Mouse (Mus musculus) lung, embryonic 16.5 days (tissue): ENCODE data around the gene Tbc1d22a. TPM values are rescaled to one million over a fixed set of nuclear protein-coding genes. Genes with fewer than 3 reads are reported as not detected.
"Not testable (repeated sequence)": the region's sequence is repeated elsewhere in the genome, so short reads cannot be mapped to it uniquely, and the experiment has no call there.

Experiments
- ATAC-seq: fragments of 200-750 bp; cut with Nextera tagmentation; 2 replicates; pipeline ENCODE4 v1.8.0; 2017; ENCODE audit warnings: low read depth, mild to moderate bottlenecking, moderate library complexity
- H3K27ac ChIP-seq: fragments of 300-500 bp; sonication (generic); 2 replicates; pipeline ENCODE4 v1.5.1; 2014; ENCODE audit warnings: mild to moderate bottlenecking, control low read depth, low read length
- H3K27me3 ChIP-seq: fragments of 300-500 bp; sonication (generic); 2 replicates; pipeline ENCODE4 v1.6.1; 2014; ENCODE audit warnings: low read depth, low read length, mixed read lengths; ENCODE audit not compliant: control insufficient read depth, insufficient read depth
- H3K36me3 ChIP-seq: fragments of 300-500 bp; sonication (generic); 2 replicates; pipeline ENCODE4 v1.6.1; 2014; ENCODE audit warnings: low read length; ENCODE audit not compliant: control insufficient read depth, insufficient read depth
- H3K4me1 ChIP-seq: fragments of 300-500 bp; sonication (generic); replicated peaks from 2 replicates; pipeline ENCODE4 v1.6.1; 2014; ENCODE audit warnings: low read length, mixed read lengths; ENCODE audit not compliant: control insufficient read depth, insufficient read depth
- H3K4me2 ChIP-seq: fragments of 300-500 bp; sonication (generic); 2 replicates; pipeline ENCODE4 v1.6.1; 2014; ENCODE audit warnings: low read depth, low read length, control low read depth
- H3K4me3 ChIP-seq: fragments of 300-500 bp; sonication (generic); 2 replicates; pipeline ENCODE4 v1.5.1; 2014; ENCODE audit warnings: mild to moderate bottlenecking, low read length, control low read depth
- H3K9ac ChIP-seq: fragments of 300-500 bp; sonication (generic); 2 replicates; pipeline ENCODE4 v1.6.1; 2014; ENCODE audit warnings: low read length, control low read depth
- H3K9me3 ChIP-seq: fragments of 300-500 bp; sonication (generic); 2 replicates; pipeline ENCODE4 v1.6.1; 2016; ENCODE audit warnings: low read length; ENCODE audit not compliant: control insufficient read depth
- WGBS: fragments of 180-500 bp; shearing (Covaris S2); extraction: QIAGEN DNeasy Blood & Tissue Kit; methylation state at CpG from one replicate; pipeline ENCODE4 v1.1.7; 2014; 5-methylcytosine and 5-hydroxymethylcytosine counted together
- polyA plus RNA-seq: library from polyadenylated mRNA; unstranded; fragments of >200 nt; fragmentation: Nextera tagmentation; extraction: Ambion mirVana; gene quantifications from 2 replicates; pipeline ENCODE4 v1.2.1, GENCODE M21; 2015

Tbc1d22a gene
- polyA plus RNA-seq, 1 experiment from 2014 or later, result 13.6 TPM

- ATAC-seq, result no peak
- no peaks in the 10 kb centered on the region; the same call in 1 of the 2 replicates for H3K36me3 ChIP-seq
- H3K4me1 ChIP-seq, result peaks cover 56% of the 10 kb centered on the region
- no peaks in the 10 kb centered on the region for H3K27me3 ChIP-seq
- H3K9ac ChIP-seq, result no peak overlapping the region
- no peak overlapping the region for H3K4me2 ChIP-seq
- no peak overlapping the region for H3K27ac ChIP-seq
- WGBS, result 86% methylated on average over 6 of the region's 6 CpGs
- H3K9me3 ChIP-seq, result no peaks in the 10 kb centered on the region
- H3K4me3 ChIP-seq, result no peak overlapping the region
Measured at GRCm38 (mm10) chr15:86178594-86178993, 35.7 kb upstream of the Tbc1d22a start.

- WGBS, result 70% methylated on average over 4 of the region's 4 CpGs
Measured at GRCm38 (mm10) chr15:86180427-86180826, 33.8 kb upstream of the Tbc1d22a start.

GRCm38 (mm10) chr15:86181321-86181720, 32.9 kb upstream of the Tbc1d22a start:
- not testable (repeated sequence) for H3K9ac ChIP-seq, H3K27ac ChIP-seq, ATAC-seq, H3K27me3 ChIP-seq, H3K9me3 ChIP-seq, H3K4me2 ChIP-seq, H3K36me3 ChIP-seq, H3K4me3 ChIP-seq
- peaks cover 48% of the 10 kb centered on the region for H3K4me1 ChIP-seq
- 92% methylated on average over 3 of the region's 3 CpGs for WGBS

More at GRCm38 (mm10) chr15:86180427-86180826, 33.8 kb upstream of the Tbc1d22a start:
- no peaks in the 10 kb centered on the region for H3K9me3 ChIP-seq
- no peaks in the 10 kb centered on the region; the same call in 1 of the 2 replicates for H3K36me3 ChIP-seq
- H3K9ac ChIP-seq, result no peak overlapping the region
- no peaks in the 10 kb centered on the region for H3K27me3 ChIP-seq
- no peak for ATAC-seq
- no peak overlapping the region for H3K4me3 ChIP-seq
- peaks cover 52% of the 10 kb centered on the region for H3K4me1 ChIP-seq
- no peak overlapping the region for H3K27ac ChIP-seq
- H3K4me2 ChIP-seq, result no peak overlapping the region

- H3K9me3 ChIP-seq, result no peaks in the 10 kb centered on the region
- no peaks in the 10 kb centered on the region for H3K27me3 ChIP-seq
- WGBS, result 10% methylated on average over 11 of the region's 11 CpGs
- peak overlapping the region; percentile 26 for H3K4me2 ChIP-seq
- peak overlapping the region; percentile 77 for H3K27ac ChIP-seq
- H3K4me1 ChIP-seq, result peaks cover 44% of the 10 kb centered on the region
- H3K4me3 ChIP-seq, result 0 out of 2 replicates have a peak overlapping the region, but pooled peaks have one; percentile 7
- H3K36me3 ChIP-seq, result no peaks in the 10 kb centered on the region
- 0 out of 2 replicates have a peak overlapping the region, but pooled peaks have one; percentile 10 for H3K9ac ChIP-seq
- ATAC-seq, result no peak
Measured at GRCm38 (mm10) chr15:86181941-86182439, 32.3 kb upstream of the Tbc1d22a start.

GRCm38 (mm10) chr15:86182646-86183045, 31.6 kb upstream of the Tbc1d22a start:
- Histone ChIP-seq H3K36me3 (no peaks in the 10 kb centered on the region), H3K9ac (0 out of 2 replicates have a peak overlapping the region, but pooled peaks have one; percentile 4), H3K4me2 (peak overlapping the region; percentile 26), H3K27me3 (no peaks in the 10 kb centered on the region), H3K4me1 (peaks cover 41% of the 10 kb centered on the region), H3K4me3 (no peak overlapping the region), H3K9me3 (no peaks in the 10 kb centered on the region), H3K27ac (peak overlapping the region; percentile 77)
- WGBS, result 26% methylated on average over 13 of the region's 13 CpGs
- ATAC-seq, result no peak

GRCm38 (mm10) chr15:86183484-86183883, 30.8 kb upstream of the Tbc1d22a start:
- Histone ChIP-seq H3K36me3 (no peaks in the 10 kb centered on the region), H3K9me3 (no peaks in the 10 kb centered on the region), H3K27ac (no peak overlapping the region), H3K27me3 (no peaks in the 10 kb centered on the region), H3K4me1 (peaks cover 43% of the 10 kb centered on the region), H3K4me3 (no peak overlapping the region), H3K9ac (peak overlapping the region; percentile 26; the same call in 1 of the 2 replicates), H3K4me2 (peak overlapping the region; percentile 90; the same call in 1 of the 2 replicates)
- 93% methylated on average over 8 of the region's 8 CpGs for WGBS
- no peak for ATAC-seq

- H3K9ac ChIP-seq, result peak overlapping the region; percentile 95
- peak overlapping the region; percentile 84 for H3K4me3 ChIP-seq
Measured at GRCm38 (mm10) chr15:86184071-86184470, 30.2 kb upstream of the Tbc1d22a start.

GRCm38 (mm10) chr15:86184851-86185688, 29.2 kb upstream of the Tbc1d22a start:
- peak; percentile 22 for ATAC-seq
- H3K4me1 ChIP-seq, result peaks cover 54% of the 10 kb centered on the region
- peak overlapping the region; percentile 95 for H3K9ac ChIP-seq
- peak overlapping the region; percentile 84 for H3K4me3 ChIP-seq
- H3K27ac ChIP-seq, result peak overlapping the region; percentile 92
- no peaks in the 10 kb centered on the region for H3K27me3 ChIP-seq
- H3K9me3 ChIP-seq, result no peaks in the 10 kb centered on the region
- H3K36me3 ChIP-seq, result no peaks in the 10 kb centered on the region
- peak overlapping the region; percentile 90 for H3K4me2 ChIP-seq
- WGBS, result under 1% methylated on average over 60 of the region's 70 CpGs

More at GRCm38 (mm10) chr15:86184071-86184470, 30.2 kb upstream of the Tbc1d22a start:
- no peaks in the 10 kb centered on the region for H3K36me3 ChIP-seq
- H3K27ac ChIP-seq, result peak overlapping the region; percentile 92
- no peak for ATAC-seq
- H3K9me3 ChIP-seq, result no peaks in the 10 kb centered on the region
- no peaks in the 10 kb centered on the region for H3K27me3 ChIP-seq
- 50% methylated on average over 5 of the region's 5 CpGs for WGBS
- H3K4me2 ChIP-seq, result peak overlapping the region; percentile 90
- H3K4me1 ChIP-seq, result peaks cover 49% of the 10 kb centered on the region
